Mouse (Mus musculus): ENCODE measurements at regions not wholly inside any gene's neighbourhood (a gene's known extent, or its start where the extent isn't known, plus 50 kb on each side); places are given as distances from the start of the nearest gene placed in this dataset.

- DNase-seq (ENCODE audit: low spot score in 2 of 2): no peak
These were observed 59.6 kb downstream of the Kcne4 start for GRCm38 (mm10) chr1:78876156-78876555.

- no peak for DNase-seq (ENCODE audit: low spot score in 2 of 2)
These were observed 62.7 kb downstream of the Kcne4 start for GRCm38 (mm10) chr1:78879246-78879645.

- DNase-seq (ENCODE audit: low spot score in 2 of 2): no peak
These were observed 65.9 kb downstream of the Kcne4 start for GRCm38 (mm10) chr1:78882455-78882854.

GRCm38 (mm10) chr1:78889241-78889640, 72.7 kb downstream of the Kcne4 start:
- DNase-seq (ENCODE audit: low spot score in 2 of 2): no peak

GRCm38 (mm10) chr1:78891344-78891743, 74.8 kb downstream of the Kcne4 start:
- DNase-seq (ENCODE audit: low spot score in 2 of 2): peak in 1 of 2 experiments; percentile 33

- DNase-seq (ENCODE audit: low spot score in 2 of 2): no peak
These were observed 77.7 kb downstream of the Kcne4 start for GRCm38 (mm10) chr1:78894301-78894700.

GRCm38 (mm10) chr1:78895112-78895511, 78.6 kb downstream of the Kcne4 start:
- no peak for DNase-seq (ENCODE audit: low spot score in 2 of 2)

GRCm38 (mm10) chr1:78907591-78907990, 91.0 kb downstream of the Kcne4 start:
- no peak for DNase-seq (ENCODE audit: low spot score in 2 of 2)

GRCm38 (mm10) chr1:78907991-78908390, 91.4 kb downstream of the Kcne4 start:
- no peak for DNase-seq (ENCODE audit: low spot score in 2 of 2)

- DNase-seq (ENCODE audit: low spot score in 2 of 2): no peak
These were observed 97.2 kb downstream of the Kcne4 start for GRCm38 (mm10) chr1:78913791-78914190.

- DNase-seq (ENCODE audit: low spot score in 2 of 2): no peak
These were observed 103.3 kb downstream of the Kcne4 start for GRCm38 (mm10) chr1:78919863-78920262.

GRCm38 (mm10) chr1:78929975-78930374, 113.4 kb downstream of the Kcne4 start:
- no peak for DNase-seq (ENCODE audit: low spot score in 2 of 2)

- no peak for DNase-seq (ENCODE audit: low spot score in 2 of 2)
These were observed 123.3 kb downstream of the Kcne4 start for GRCm38 (mm10) chr1:78939871-78940270.

- no peak for DNase-seq (ENCODE audit: low spot score in 2 of 2)
These were observed 129.0 kb downstream of the Kcne4 start for GRCm38 (mm10) chr1:78945588-78945987.

GRCm38 (mm10) chr1:78980051-78980450, 163.5 kb downstream of the Kcne4 start:
- peak in 1 of 2 experiments; percentile 4 for DNase-seq (ENCODE audit: low spot score in 2 of 2)

Data from frontal cortex, postnatal 36 days (tissue).